Mouse (Mus musculus) midbrain, embryonic 12.5 days (tissue): ENCODE data around the gene Man1a. TPM values are rescaled to one million over a fixed set of nuclear protein-coding genes. Genes with fewer than 3 reads are reported as not detected.

Experiments used
- ATAC-seq: fragments of 200-750 bp; cut with Nextera tagmentation; 2 replicates; pipeline ENCODE4 v1.8.0; 2017; ENCODE audit warnings: low read depth, moderate TSS enrichment, moderate library complexity; ENCODE audit not compliant: low FRiP score
- H3K27ac ChIP-seq: fragments of 300-500 bp; sonication (generic); replicated peaks from 2 replicates; pipeline ENCODE4 v1.5.1; 2016; ENCODE audit warnings: mild to moderate bottlenecking
- H3K27me3 ChIP-seq: fragments of 300-500 bp; sonication (generic); 2 replicates; pipeline ENCODE4 v1.6.1; 2016; ENCODE audit warnings: mild to moderate bottlenecking
- H3K36me3 ChIP-seq: fragments of 300-500 bp; sonication (generic); 2 replicates; pipeline ENCODE4 v1.6.1; 2016
- H3K4me1 ChIP-seq: fragments of 300-500 bp; sonication (generic); 2 replicates; pipeline ENCODE4 v1.6.1; 2016
- H3K4me2 ChIP-seq: fragments of 300-500 bp; sonication (generic); replicated peaks from 2 replicates; pipeline ENCODE4 v1.6.1; 2016; ENCODE audit warnings: mild to moderate bottlenecking, moderate library complexity
- H3K4me3 ChIP-seq: fragments of 300-500 bp; sonication (generic); 2 replicates; pipeline ENCODE4 v1.5.1; 2016; ENCODE audit warnings: mild to moderate bottlenecking
- H3K9ac ChIP-seq: fragments of 300-500 bp; sonication (generic); replicated peaks from 2 replicates; pipeline ENCODE4 v1.6.1; 2016; ENCODE audit warnings: mild to moderate bottlenecking, moderate library complexity
- H3K9me3 ChIP-seq: fragments of 300-500 bp; sonication (generic); 2 replicates; pipeline ENCODE4 v1.6.1; 2016; ENCODE audit warnings: mild to moderate bottlenecking
- WGBS: fragments of 180-500 bp; shearing (Covaris S2); methylation state at CpG from one replicate; pipeline ENCODE4 v1.1.7; 2016; 5-methylcytosine and 5-hydroxymethylcytosine counted together
- polyA plus RNA-seq: library from polyadenylated mRNA; unstranded; fragments of >200 nt; fragmentation: Nextera tagmentation; extraction: Ambion mirVana; gene quantifications from 2 replicates; pipeline ENCODE4 v1.2.1, GENCODE M21; 2016

Gene Man1a
- polyA plus RNA-seq: 2.6 and 2.9 TPM in 2 replicates

DNA sequence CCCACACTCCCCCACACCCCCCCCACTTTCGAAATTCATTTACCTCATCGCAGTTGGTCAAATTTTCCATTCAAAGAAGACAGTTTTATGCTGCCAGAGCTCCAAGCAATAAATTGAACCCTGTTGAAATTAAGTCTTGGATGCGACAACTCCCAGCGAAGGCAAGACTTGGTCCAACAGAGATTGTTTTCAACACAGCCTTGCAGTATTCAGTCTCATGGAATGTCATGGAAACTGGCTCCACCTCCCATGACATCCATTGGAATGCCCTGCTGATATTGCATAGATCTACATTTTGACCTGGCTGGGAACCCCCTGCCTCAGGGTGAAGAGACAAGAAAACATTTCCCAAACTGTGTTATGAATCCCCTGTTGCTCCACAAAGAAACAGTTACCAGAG lies at the start of gene Man1a:
Gene Man1a (minus strand): TSS at position 190 of the 400 bp plus-strand sequence.
- Histone ChIP-seq H3K9ac (peak within 1 kb of the TSS; percentile 61), H3K27ac (no peak within 1 kb of the TSS), H3K9me3 (no peaks in the 10 kb centered on the region), H3K27me3 (peaks cover 32% of the 10 kb centered on the region), H3K36me3 (no peaks in the 10 kb centered on the region), H3K4me3 (peak within 1 kb of the TSS; percentile 67), H3K4me2 (peak within 1 kb of the TSS; percentile 98), H3K4me1 (peaks cover 4% of the 10 kb centered on the region; the same call in 1 of the 2 replicates)
- 6% methylated on average over 4 of the region's 4 CpGs for WGBS
- no peak for ATAC-seq

DNA sequence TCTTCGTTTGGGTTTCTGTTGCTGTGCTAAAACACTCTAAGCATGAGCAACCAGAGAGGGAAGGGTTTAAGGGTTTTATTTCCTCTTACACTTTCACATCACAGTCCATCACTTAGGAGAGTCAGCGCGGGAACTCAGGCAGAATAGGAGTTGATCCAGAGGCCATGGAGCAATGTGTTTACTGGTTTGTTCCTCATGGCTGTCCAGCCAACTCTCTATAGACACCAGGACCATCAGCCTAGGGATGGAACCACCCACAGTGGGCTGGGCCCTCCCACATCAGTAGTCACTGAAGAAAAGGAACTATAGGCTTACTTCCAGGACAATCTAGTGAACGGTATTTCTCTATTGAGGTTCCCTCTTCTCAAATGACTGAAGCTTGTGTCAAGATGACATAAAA lies 45.4 kb upstream of the Man1a start:
- Histone ChIP-seq H3K27me3 (no peaks in the 10 kb centered on the region), H3K27ac (no peak overlapping the region), H3K9ac (no peak overlapping the region), H3K4me3 (no peak overlapping the region), H3K4me2 (no peak overlapping the region), H3K4me1 (no peaks in the 10 kb centered on the region), H3K36me3 (no peaks in the 10 kb centered on the region), H3K9me3 (no peaks in the 10 kb centered on the region)
- ATAC-seq: no peak
- WGBS: 89% methylated on average over 4 of the region's 4 CpGs

DNA sequence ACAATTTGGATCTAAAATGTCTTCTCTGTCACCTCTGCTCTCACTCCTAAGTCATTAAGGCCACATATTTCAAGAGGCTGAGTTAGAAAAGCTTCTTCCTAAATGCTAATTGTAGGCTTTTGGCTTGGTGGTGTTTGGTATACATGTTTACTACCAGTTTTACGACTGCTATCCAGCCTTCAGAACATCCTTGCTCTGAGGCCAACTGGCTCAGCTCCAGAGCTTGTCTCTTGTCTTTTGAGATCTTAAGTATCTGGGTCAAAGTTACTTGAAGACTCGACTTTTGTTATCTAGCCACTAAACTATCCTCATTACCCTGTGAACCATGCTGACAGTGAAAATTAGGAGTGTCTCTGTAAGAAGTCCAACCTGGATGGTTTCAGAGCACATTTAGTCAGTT lies 44.0 kb upstream of the Man1a start:
- H3K4me1 ChIP-seq: no peaks in the 10 kb centered on the region
- no peak overlapping the region for H3K4me2 ChIP-seq
- no peak overlapping the region for H3K4me3 ChIP-seq
- ATAC-seq: no peak
- 80% methylated on average over 2 of the region's 2 CpGs for WGBS
- H3K27ac ChIP-seq: no peak overlapping the region
- no peaks in the 10 kb centered on the region for H3K36me3 ChIP-seq
- no peak overlapping the region for H3K9ac ChIP-seq
- no peaks in the 10 kb centered on the region for H3K9me3 ChIP-seq
- no peaks in the 10 kb centered on the region for H3K27me3 ChIP-seq

DNA sequence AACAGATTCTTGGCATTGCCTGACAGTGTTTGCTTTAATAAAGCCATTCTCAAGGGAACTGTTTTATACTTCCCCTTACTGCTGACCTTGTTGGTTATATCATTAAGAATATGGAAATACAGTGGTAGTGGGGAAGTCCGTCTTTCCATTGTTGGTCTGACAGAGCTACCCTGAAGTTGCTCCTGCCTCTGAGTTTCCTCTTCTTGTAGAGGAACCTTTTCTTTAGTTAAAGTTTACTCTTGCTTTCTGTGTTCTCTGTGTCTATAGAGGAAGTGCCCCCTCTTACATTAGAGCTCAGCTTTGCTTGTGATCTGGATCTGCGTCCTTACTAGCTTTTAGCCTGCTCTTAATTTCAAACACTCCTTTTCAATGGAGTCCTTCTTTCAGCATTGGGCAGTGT lies 42.9 kb upstream of the Man1a start:
- ATAC-seq: no peak
- H3K4me1 ChIP-seq: no peaks in the 10 kb centered on the region
- H3K36me3 ChIP-seq: no peaks in the 10 kb centered on the region
- no peaks in the 10 kb centered on the region for H3K27me3 ChIP-seq
- H3K4me3 ChIP-seq: no peak overlapping the region
- H3K9ac ChIP-seq: no peak overlapping the region
- no peak overlapping the region for H3K27ac ChIP-seq
- H3K9me3 ChIP-seq: no peaks in the 10 kb centered on the region
- H3K4me2 ChIP-seq: no peak overlapping the region
- WGBS: 88% methylated on average over 2 of the region's 2 CpGs

DNA sequence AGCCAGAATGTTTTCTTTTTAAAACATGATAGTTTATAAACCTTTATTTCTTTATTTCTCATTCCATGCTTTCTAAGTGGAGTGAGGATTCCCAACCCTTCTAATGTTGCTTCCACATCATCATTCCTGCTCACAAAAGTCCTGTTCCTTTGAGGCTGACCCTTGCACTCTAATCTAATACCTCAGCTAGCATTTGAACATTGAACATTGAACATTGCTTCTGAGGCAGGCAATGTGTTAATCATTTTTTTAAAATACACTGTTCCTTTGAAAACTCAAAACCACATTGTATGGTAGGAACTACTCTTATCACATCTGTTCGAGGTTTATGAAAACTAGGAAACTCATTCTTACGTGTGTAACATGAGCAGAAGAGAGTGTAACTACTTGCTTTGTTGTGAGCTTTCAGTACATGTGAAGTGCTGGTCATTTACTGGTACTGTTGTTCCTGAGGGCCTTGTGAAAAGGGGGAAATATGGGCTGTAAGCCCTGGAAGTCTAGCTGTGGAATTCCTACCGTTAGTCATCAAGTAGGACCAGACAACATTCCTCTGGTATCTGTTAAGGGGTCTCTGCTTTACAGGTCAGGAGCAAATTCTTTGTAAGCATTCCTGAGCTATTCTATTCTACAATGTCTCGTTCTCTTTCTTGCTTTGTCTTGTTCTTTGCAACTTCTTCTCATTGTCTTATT lies 42.0 kb upstream of the Man1a start:
- WGBS: 85% methylated on average over 4 of the region's 4 CpGs
- Histone ChIP-seq H3K27ac (no peak overlapping the region), H3K9ac (no peak overlapping the region), H3K4me3 (no peak overlapping the region), H3K9me3 (no peaks in the 10 kb centered on the region), H3K36me3 (no peaks in the 10 kb centered on the region), H3K4me1 (no peaks in the 10 kb centered on the region), H3K27me3 (no peaks in the 10 kb centered on the region), H3K4me2 (no peak overlapping the region)
- ATAC-seq: no peak

DNA sequence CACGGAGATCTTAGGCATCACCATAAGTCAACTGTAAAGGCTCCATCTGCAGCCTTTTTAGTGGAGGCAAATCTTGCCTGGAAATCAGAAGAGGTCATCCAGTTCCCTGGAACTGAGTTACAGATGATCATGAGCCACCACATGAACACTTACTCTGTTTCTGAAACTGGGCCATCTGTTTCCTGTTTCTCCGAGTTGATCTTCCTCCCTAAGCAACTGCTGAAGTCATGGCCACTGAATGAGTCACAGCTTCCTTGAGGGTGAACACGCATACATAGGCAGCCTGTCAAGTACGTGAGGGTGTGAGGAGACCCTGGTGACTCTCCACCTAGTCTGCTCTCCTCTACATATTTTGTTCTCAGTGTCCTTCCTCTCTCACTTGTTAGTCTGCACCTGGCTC lies 41.4 kb upstream of the Man1a start:
- Histone ChIP-seq H3K9me3 (no peaks in the 10 kb centered on the region), H3K4me3 (no peak overlapping the region), H3K27me3 (no peaks in the 10 kb centered on the region), H3K9ac (no peak overlapping the region), H3K4me1 (no peaks in the 10 kb centered on the region), H3K36me3 (no peaks in the 10 kb centered on the region), H3K4me2 (no peak overlapping the region), H3K27ac (no peak overlapping the region)
- WGBS: 84% methylated on average over 4 of the region's 4 CpGs
- ATAC-seq: no peak

DNA sequence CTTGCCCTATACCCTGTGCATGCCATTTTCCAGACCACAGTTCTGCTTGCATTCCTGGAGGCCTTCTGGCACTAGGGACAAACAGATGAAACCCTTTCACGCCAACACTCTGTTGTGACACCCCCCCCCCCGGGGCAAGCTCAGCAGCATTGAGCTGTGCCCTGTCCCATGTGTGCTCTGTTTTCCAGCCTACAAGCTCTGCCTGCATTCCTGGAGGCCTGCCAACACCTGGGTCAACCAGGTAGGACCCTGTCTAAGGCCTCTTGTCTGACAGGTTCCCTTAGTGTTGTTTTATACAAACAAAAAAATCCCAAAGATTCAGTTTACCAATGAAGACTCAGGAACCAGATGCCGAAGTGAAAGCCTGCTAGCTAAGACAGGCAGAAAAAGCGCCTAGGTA lies 27.3 kb upstream of the Man1a start:
- H3K4me3 ChIP-seq: no peak overlapping the region
- WGBS: 88% methylated on average over 4 of the region's 4 CpGs
- no peak overlapping the region for H3K27ac ChIP-seq
- H3K36me3 ChIP-seq: no peaks in the 10 kb centered on the region
- ATAC-seq: no peak; the same call in 1 of the 2 replicates
- H3K9ac ChIP-seq: no peak overlapping the region
- no peaks in the 10 kb centered on the region for H3K27me3 ChIP-seq
- H3K9me3 ChIP-seq: no peaks in the 10 kb centered on the region
- H3K4me2 ChIP-seq: no peak overlapping the region
- no peaks in the 10 kb centered on the region for H3K4me1 ChIP-seq

DNA sequence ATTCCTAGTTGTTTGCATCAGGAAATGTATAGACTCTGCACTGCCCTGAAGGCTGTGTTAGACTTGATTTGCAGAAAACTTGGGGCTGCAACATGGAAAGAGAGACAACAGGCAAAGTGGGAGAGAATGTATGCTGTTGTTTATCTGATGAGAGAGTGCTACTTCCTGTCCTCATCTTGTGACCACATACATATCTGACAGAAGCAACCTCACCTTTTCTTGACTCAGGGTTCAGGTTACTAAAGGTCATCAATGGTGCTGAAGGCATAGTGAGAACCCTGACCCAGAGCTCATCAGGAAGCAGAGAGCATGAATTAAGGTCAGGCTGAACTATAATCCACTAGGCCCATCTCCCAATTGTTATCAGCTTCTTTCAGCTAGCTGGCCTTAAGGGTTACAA lies 15.7 kb upstream of the Man1a start:
- H3K4me3 ChIP-seq: no peak overlapping the region
- H3K4me1 ChIP-seq: no peaks in the 10 kb centered on the region
- no peaks in the 10 kb centered on the region for H3K36me3 ChIP-seq
- no peaks in the 10 kb centered on the region for H3K27me3 ChIP-seq
- no peak overlapping the region for H3K27ac ChIP-seq
- H3K9me3 ChIP-seq: no peaks in the 10 kb centered on the region
- H3K9ac ChIP-seq: no peak overlapping the region
- H3K4me2 ChIP-seq: no peak overlapping the region
- ATAC-seq: no peak

DNA sequence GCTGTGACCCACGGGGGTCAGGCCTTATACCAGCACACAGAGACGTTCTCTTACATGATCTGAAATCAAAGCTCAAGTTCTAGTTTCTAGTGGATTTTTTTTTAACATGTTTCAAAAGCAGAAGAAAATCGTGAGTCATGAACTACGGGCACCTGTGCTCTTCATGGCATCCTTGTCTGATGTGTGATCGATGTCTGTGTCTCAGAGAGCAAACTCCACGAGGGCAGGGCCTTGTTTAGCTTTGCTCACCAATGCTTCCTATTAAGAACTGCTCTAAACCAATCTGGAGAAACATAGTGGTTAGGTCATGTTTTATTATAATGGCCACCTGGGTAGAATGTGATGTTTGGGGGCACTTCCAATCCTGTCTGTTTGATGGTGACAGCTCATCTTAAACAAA lies 13.5 kb upstream of the Man1a start:
- Histone ChIP-seq H3K4me1 (no peaks in the 10 kb centered on the region), H3K4me2 (no peak overlapping the region), H3K9ac (no peak overlapping the region), H3K4me3 (no peak overlapping the region), H3K9me3 (no peaks in the 10 kb centered on the region), H3K27ac (no peak overlapping the region), H3K36me3 (no peaks in the 10 kb centered on the region), H3K27me3 (no peaks in the 10 kb centered on the region)
- 87% methylated on average over 6 of the region's 6 CpGs for WGBS
- ATAC-seq: no peak

DNA sequence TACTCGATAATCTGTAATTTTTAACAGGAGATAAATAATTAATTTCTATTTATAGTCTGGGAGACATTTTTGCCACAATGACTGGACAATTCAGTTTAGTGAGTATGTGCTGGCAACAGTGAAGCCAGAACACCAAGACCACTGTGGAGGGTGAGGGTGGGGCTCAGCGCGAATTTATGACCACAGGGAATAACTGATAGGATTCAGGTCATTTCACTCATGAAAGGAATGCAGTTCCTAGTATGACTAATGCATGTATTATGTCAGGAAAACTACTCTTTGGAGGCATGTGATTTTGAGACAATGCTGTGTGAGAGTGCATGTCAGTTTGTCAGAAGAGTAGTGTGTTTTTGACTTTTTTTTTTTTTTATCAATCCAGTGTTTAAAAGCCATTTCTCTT lies 10.9 kb upstream of the Man1a start:
- Histone ChIP-seq H3K4me2 (no peak overlapping the region), H3K9ac (no peak overlapping the region), H3K27ac (no peak overlapping the region), H3K4me1 (no peaks in the 10 kb centered on the region), H3K27me3 (no peaks in the 10 kb centered on the region), H3K9me3 (no peaks in the 10 kb centered on the region), H3K36me3 (no peaks in the 10 kb centered on the region), H3K4me3 (no peak overlapping the region)
- no peak for ATAC-seq
- 85% methylated on average over 3 of the region's 3 CpGs for WGBS

DNA sequence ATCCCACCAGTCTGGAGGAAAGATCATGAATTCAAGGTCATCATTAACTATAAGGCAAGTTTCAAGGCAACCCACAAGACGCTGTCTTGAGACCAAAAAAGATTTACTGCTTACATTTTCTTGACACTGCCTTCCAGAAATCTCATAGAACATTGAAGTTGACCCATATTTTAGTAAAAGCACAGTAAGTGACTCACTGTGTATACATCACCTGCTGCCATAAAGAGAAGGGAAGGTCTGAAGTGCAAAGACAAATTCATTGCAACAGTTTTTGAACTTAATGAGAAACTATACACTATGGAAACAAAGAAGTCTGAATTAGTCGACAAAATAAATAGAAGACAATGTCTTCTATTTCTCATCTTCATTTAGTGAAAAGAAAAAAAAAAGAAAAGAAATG lies 8.7 kb upstream of the Man1a start:
- Histone ChIP-seq H3K36me3 (no peaks in the 10 kb centered on the region), H3K27me3 (no peaks in the 10 kb centered on the region)
- 94% methylated on average over 2 of the region's 2 CpGs for WGBS

DNA sequence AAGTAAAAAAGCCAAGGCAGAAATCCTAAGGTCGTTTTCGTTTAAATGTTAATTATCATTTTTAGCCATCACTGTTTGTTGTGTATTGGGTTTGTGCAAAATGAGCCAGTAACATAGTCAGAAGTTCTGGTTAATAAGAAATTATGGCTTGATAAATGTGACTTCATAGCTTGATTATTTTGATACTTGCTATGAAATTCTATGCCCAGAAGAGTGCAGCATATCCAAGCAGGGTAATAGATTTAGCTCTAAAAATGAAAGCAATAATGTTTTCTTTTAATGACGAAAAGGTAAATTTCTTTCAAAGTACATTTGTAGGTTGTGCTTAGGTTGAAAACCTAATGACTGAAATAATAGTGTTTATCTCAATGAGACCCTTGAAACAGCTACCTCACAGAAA lies 596 bp upstream of the Man1a start:
- Histone ChIP-seq H3K27ac (no peak overlapping the region), H3K4me3 (no peak overlapping the region), H3K9ac (no peak overlapping the region), H3K36me3 (no peaks in the 10 kb centered on the region), H3K27me3 (peaks cover 32% of the 10 kb centered on the region), H3K9me3 (no peaks in the 10 kb centered on the region), H3K4me2 (no peak overlapping the region), H3K4me1 (peaks cover 4% of the 10 kb centered on the region; the same call in 1 of the 2 replicates)
- WGBS: 63% methylated on average over 3 of the region's 3 CpGs
- no peak for ATAC-seq

More for the DNA sequence above, 8.7 kb upstream of the Man1a start:
- no peak overlapping the region for H3K4me2 ChIP-seq
- H3K4me3 ChIP-seq: no peak overlapping the region
- no peak overlapping the region for H3K9ac ChIP-seq
- ATAC-seq: no peak
- H3K9me3 ChIP-seq: no peaks in the 10 kb centered on the region
- no peak overlapping the region for H3K27ac ChIP-seq
- H3K4me1 ChIP-seq: no peaks in the 10 kb centered on the region

DNA sequence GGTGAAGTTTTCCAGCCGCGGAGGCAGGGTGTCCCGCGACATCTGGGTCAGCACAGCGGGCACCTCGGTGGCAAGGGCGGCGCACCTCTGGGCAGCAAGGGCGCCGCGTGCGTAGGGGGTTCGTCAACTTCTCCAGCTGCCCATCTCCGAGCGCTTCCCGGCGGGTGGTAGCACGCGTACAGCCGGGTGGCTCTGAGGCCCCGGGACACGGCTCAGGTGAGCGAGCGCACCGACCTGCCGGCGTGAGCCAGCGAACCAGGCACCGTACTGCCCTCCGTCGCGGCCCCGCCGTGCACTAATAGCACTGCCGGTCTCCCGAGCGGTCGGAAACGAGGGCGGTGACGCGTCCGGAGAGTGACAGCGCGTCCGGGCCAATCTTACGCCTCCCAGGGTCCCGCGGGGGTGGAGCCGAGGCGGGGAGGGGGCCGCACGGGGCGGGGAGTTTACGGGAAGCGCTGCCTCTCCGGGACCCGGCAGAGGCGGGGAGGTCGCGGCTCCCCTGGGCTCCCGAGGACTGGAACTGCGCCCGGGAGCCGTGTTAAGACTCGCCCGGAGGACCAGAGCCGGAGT lies 883 bp downstream of the Man1a start:
- no peaks in the 10 kb centered on the region for H3K9me3 ChIP-seq
- H3K4me3 ChIP-seq: peak overlapping the region; percentile 67
- peaks cover 32% of the 10 kb centered on the region for H3K27me3 ChIP-seq
- peak overlapping the region; percentile 61 for H3K9ac ChIP-seq
- peak; percentile 98 for ATAC-seq
- under 1% methylated on average over 64 of the region's 68 CpGs for WGBS
- peak overlapping the region; percentile 98 for H3K4me2 ChIP-seq
- peaks cover 4% of the 10 kb centered on the region; the same call in 1 of the 2 replicates for H3K4me1 ChIP-seq
- no peak overlapping the region for H3K27ac ChIP-seq
- H3K36me3 ChIP-seq: no peaks in the 10 kb centered on the region
